Mouse (Mus musculus): Measurements from ENCODE around the gene Mbl1. TPM values are rescaled to one million over a fixed set of nuclear protein-coding genes. Genes with fewer than 3 reads are reported as not detected.
A peak's percentile ranks its signal among the peaks of the same experiment; 100 is the strongest.

Gene Mbl1
- polyA plus RNA-seq (2015; fragmentation: Nextera tagmentation; extraction: Ambion mirVana): 34.3 and 36.5 TPM in 2 replicates

DNA sequence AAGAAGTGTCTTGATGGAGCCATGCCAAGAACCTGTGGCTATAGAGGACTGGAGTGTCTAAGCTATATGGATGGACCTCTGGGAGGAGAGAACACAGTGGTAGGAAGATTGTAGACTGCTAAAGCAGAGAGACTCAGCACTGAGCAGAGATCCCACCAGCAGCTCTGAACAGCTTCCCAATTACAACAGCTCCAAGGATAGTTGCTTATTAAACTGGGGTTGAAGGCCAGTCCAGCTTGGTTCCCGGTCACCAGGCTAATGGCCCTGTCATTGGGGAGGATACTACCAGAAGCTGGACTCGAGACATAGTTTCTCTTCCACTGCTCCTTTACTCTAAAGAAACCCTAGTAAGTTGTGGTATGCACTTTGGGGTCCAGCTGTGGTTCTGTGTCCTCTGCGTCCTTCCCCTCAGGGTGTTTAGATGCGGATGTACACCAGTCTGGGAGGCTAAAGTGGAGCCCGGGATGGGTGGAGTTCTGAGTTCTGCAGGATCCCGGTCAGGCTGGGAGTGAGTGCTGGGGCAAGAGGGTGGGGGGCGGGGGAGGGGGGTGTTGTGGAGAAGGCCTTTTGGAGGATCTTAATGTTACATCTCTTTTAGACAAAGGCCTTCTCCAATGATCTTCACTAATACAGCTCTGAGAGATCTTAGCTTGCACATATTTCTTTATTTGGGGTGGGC, at the start of gene Mbl1:
Mbl1 (plus strand) TSS at position 239 of the 679 bp plus-strand sequence.
- Histone ChIP-seq H3K4me3 (ENCODE audit: low read depth, low read length) (peak within 1 kb of the TSS; percentile 38), H3K36me3 (ENCODE audit: control insufficient read depth, insufficient read depth) (no peaks in the 10 kb centered on the region), H3K4me2 (ENCODE audit: low read depth, low read length) (peak within 1 kb of the TSS; percentile 22), H3K9me3 (replicated peaks; ENCODE audit: control insufficient read depth, low read length) (no peaks in the 10 kb centered on the region), H3K9ac (ENCODE audit: low read depth, low read length) (no peak within 1 kb of the TSS; the same call in 1 of the 2 replicates), H3K27me3 (ENCODE audit: control insufficient read depth, insufficient read depth, low read depth, low read length) (no peaks in the 10 kb centered on the region), H3K27ac (ENCODE audit: low read length) (peak within 1 kb of the TSS; percentile 53), H3K4me1 (ENCODE audit: control insufficient read depth, low read depth, low read length) (no peaks in the 10 kb centered on the region)
- peak; percentile 89 for ATAC-seq (ENCODE audit: low read depth)
- WGBS (ENCODE audit: insufficient replicate concordance): 56% methylated on average over 7 of the region's 7 CpGs

DNA sequence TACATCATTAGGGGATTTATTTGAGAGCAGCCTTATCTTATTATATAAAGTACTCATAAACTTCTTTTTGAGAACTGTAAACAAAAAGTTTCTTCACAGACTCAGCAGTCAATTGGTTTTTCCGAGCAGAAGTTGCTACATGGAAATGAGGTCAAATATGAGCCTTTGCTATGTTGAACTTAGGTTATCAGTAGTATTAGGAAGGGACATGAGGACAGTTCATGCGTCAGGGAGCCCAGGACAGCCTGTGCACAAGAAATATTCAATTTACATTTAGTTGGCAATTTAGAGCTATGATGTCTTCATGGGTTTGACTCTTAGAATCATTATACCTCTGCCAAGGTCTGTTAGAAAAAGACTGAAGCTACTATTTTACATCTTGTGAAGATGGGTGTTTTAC, 49.0 kb upstream of the Mbl1 start:
- Histone ChIP-seq H3K27ac (ENCODE audit: low read length) (no peak overlapping the region), H3K36me3 (ENCODE audit: control insufficient read depth, insufficient read depth) (no peaks in the 10 kb centered on the region), H3K4me3 (ENCODE audit: low read depth, low read length) (no peak overlapping the region), H3K9me3 (replicated peaks; ENCODE audit: control insufficient read depth, low read length) (no peaks in the 10 kb centered on the region), H3K9ac (ENCODE audit: low read depth, low read length) (no peak overlapping the region), H3K4me2 (ENCODE audit: low read depth, low read length) (no peak overlapping the region), H3K4me1 (ENCODE audit: control insufficient read depth, low read depth, low read length) (no peaks in the 10 kb centered on the region), H3K27me3 (ENCODE audit: control insufficient read depth, insufficient read depth, low read depth, low read length) (no peaks in the 10 kb centered on the region)
- 39% methylated on average over 2 of the region's 2 CpGs for WGBS (ENCODE audit: insufficient replicate concordance)
- ATAC-seq (ENCODE audit: low read depth): no peak

DNA sequence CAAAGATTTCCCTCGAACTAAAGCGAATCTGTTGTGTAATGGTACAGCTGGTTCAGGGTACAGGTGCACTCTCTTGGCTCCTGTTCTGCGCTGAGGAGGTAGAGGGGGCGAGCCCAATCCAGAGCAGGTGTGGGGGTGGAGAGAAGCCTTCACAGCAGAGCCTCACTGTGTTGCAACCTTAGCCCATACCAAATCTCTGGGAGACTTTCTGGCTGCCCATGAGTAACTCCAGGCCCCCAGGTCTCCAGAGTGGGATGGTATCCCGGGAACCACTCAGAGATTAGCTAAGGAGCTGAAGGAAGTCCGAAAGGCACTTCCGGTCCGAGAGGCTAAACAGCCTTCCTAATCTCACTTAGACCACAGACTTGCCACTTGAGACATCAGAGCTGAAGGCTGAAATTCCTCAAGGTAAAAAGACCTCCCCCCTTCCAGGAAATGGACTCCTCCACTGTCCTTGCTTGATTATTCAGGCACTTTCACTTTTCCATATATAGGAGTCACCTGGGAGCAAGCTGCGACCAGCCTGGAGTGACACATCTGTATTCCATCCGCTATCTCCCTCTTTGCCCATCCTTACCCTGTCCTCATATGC, 46.3 kb upstream of the Mbl1 start, which contains the start of gene Mat1a:
Mat1a (plus strand) TSS at position 183 of the 592 bp plus-strand sequence.
- Histone ChIP-seq H3K4me2 (ENCODE audit: low read depth, low read length) (peak within 1 kb of the TSS; percentile 41), H3K9ac (ENCODE audit: low read depth, low read length) (peak within 1 kb of the TSS; percentile 8; the same call in 1 of the 2 replicates), H3K4me3 (ENCODE audit: low read depth, low read length) (peak within 1 kb of the TSS; percentile 40)

DNA sequence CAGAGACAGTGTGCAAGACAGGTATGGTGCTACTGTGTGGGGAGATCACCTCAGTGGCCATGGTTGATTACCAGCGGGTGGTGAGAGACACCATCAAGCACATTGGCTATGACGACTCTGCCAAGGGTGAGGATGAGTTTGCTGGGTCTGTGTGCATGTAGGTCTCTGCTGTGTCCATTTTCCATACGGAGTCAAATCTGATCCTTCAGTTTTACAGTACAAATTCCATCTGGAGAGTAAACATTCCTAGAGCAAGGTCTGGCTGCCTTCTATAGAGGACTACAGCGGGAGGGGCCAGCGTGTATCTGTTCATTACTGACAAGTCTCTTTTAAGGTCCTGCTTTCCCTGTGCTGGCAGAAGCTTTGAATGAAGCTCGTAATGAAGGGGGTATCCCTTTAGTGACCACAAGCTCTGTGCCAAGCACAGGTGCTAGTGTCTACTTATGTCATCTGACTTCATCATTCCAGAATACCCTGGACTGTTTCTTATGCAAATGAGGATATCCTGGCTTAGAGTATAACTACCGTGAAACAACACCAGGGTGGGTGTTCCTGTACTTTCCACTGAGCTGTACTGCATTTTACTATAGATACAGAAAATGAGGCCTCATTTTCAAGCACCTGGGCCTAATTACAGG, 40.1 kb upstream of the Mbl1 start:
- Histone ChIP-seq H3K4me2 (ENCODE audit: low read depth, low read length) (no peak overlapping the region), H3K4me3 (ENCODE audit: low read depth, low read length) (no peak overlapping the region), H3K9me3 (replicated peaks; ENCODE audit: control insufficient read depth, low read length) (no peaks in the 10 kb centered on the region), H3K4me1 (ENCODE audit: control insufficient read depth, low read depth, low read length) (peaks cover 3% of the 10 kb centered on the region), H3K36me3 (ENCODE audit: control insufficient read depth, insufficient read depth) (no peaks in the 10 kb centered on the region), H3K27me3 (ENCODE audit: control insufficient read depth, insufficient read depth, low read depth, low read length) (no peaks in the 10 kb centered on the region), H3K27ac (ENCODE audit: low read length) (no peak overlapping the region), H3K9ac (ENCODE audit: low read depth, low read length) (no peak overlapping the region)
- peak; percentile 47; the same call in 1 of the 2 replicates for ATAC-seq (ENCODE audit: low read depth)
- 58% methylated on average over 7 of the region's 7 CpGs for WGBS (ENCODE audit: insufficient replicate concordance)

More for the DNA sequence above, 46.3 kb upstream of the Mbl1 start, which contains the start of gene Mat1a:
- 47% methylated on average over 10 of the region's 10 CpGs for WGBS (ENCODE audit: insufficient replicate concordance)
- Histone ChIP-seq H3K4me1 (ENCODE audit: control insufficient read depth, low read depth, low read length) (no peaks in the 10 kb centered on the region), H3K9me3 (replicated peaks; ENCODE audit: control insufficient read depth, low read length) (no peaks in the 10 kb centered on the region), H3K36me3 (ENCODE audit: control insufficient read depth, insufficient read depth) (no peaks in the 10 kb centered on the region), H3K27me3 (ENCODE audit: control insufficient read depth, insufficient read depth, low read depth, low read length) (no peaks in the 10 kb centered on the region), H3K27ac (ENCODE audit: low read length) (peak within 1 kb of the TSS; percentile 54)
- ATAC-seq (ENCODE audit: low read depth): peak; percentile 96

DNA sequence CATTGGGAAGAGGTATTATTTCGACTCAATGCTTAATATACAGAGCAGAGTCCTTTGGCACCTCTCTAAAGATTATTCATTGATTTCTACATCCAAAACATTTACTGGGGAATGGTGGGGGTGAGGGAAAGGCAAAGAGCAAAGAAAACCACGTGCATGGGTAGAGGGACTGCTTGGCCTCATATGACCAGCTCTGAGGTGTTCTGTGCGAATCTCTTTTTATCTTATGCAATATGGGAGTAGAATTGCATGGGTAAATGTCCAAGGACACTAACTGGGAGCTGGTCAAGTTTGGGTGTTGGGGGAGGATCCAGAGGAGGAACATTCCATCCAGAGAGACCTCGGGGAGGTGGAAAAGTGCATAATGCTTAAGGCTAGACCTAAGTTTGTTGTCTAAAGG, 38.3 kb upstream of the Mbl1 start:
- Histone ChIP-seq H3K27ac (ENCODE audit: low read length) (no peak overlapping the region), H3K9ac (ENCODE audit: low read depth, low read length) (no peak overlapping the region), H3K4me3 (ENCODE audit: low read depth, low read length) (no peak overlapping the region), H3K9me3 (replicated peaks; ENCODE audit: control insufficient read depth, low read length) (no peaks in the 10 kb centered on the region), H3K27me3 (ENCODE audit: control insufficient read depth, insufficient read depth, low read depth, low read length) (no peaks in the 10 kb centered on the region), H3K36me3 (ENCODE audit: control insufficient read depth, insufficient read depth) (no peaks in the 10 kb centered on the region), H3K4me2 (ENCODE audit: low read depth, low read length) (no peak overlapping the region), H3K4me1 (ENCODE audit: control insufficient read depth, low read depth, low read length) (peaks cover 3% of the 10 kb centered on the region)
- WGBS (ENCODE audit: insufficient replicate concordance): 41% methylated on average over 4 of the region's 4 CpGs
- peak; percentile 85 for ATAC-seq (ENCODE audit: low read depth)

DNA sequence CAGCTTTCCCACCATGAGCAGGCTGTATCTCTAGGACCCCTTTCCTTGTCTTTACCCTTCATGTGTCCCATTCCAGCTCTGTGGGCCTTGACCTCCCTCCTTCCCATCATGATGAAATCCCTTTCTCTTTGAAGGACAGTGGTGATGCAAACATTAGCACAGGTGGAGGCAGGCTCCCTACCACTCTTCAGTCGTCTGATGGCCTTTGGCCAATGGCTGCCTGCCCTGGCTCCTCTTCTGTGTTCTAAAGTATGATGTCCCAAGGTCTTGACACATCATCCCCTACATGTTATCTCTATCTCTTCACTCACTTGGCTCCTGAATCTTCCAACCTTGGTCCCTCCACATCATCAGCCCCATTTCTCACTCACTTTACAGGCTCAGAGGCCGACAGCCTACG, 35.0 kb upstream of the Mbl1 start:
- no peaks in the 10 kb centered on the region for H3K9me3 ChIP-seq (replicated peaks; ENCODE audit: control insufficient read depth, low read length)
- H3K36me3 ChIP-seq (ENCODE audit: control insufficient read depth, insufficient read depth): no peaks in the 10 kb centered on the region
- no peak overlapping the region for H3K4me3 ChIP-seq (ENCODE audit: low read depth, low read length)
- 67% methylated on average over 3 of the region's 3 CpGs for WGBS (ENCODE audit: insufficient replicate concordance)
- no peak overlapping the region for H3K9ac ChIP-seq (ENCODE audit: low read depth, low read length)
- H3K27ac ChIP-seq (ENCODE audit: low read length): no peak overlapping the region
- H3K4me2 ChIP-seq (ENCODE audit: low read depth, low read length): no peak overlapping the region
- H3K4me1 ChIP-seq (ENCODE audit: control insufficient read depth, low read depth, low read length): peaks cover 3% of the 10 kb centered on the region
- no peak for ATAC-seq (ENCODE audit: low read depth)
- no peaks in the 10 kb centered on the region for H3K27me3 ChIP-seq (ENCODE audit: control insufficient read depth, insufficient read depth, low read depth, low read length)

DNA sequence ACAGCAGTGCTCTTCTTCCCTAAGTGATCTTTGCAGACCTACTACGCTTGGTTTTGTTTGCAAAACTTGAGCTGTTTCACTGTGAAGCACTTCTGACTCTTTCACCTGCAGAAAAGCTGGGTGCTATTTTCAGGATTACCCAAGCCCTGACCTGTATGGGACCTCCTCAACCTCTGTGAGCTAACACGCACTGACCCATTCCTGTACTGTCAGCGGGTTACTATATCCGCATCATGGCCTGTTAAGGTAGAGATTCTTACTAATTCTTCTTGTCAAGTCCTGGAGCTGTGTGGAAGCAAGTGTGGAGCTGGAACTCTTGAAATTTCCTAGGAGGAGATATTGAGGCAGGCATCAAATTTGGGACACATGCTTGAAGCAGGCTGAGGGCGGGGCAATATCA, 26.6 kb upstream of the Mbl1 start:
- no peak overlapping the region for H3K27ac ChIP-seq (ENCODE audit: low read length)
- H3K9me3 ChIP-seq (replicated peaks; ENCODE audit: control insufficient read depth, low read length): no peaks in the 10 kb centered on the region
- H3K9ac ChIP-seq (ENCODE audit: low read depth, low read length): no peak overlapping the region
- no peak overlapping the region for H3K4me3 ChIP-seq (ENCODE audit: low read depth, low read length)
- H3K36me3 ChIP-seq (ENCODE audit: control insufficient read depth, insufficient read depth): no peaks in the 10 kb centered on the region
- no peak for ATAC-seq (ENCODE audit: low read depth)
- 67% methylated on average over 5 of the region's 5 CpGs for WGBS (ENCODE audit: insufficient replicate concordance)
- no peaks in the 10 kb centered on the region for H3K4me1 ChIP-seq (ENCODE audit: control insufficient read depth, low read depth, low read length)
- no peak overlapping the region for H3K4me2 ChIP-seq (ENCODE audit: low read depth, low read length)
- no peaks in the 10 kb centered on the region for H3K27me3 ChIP-seq (ENCODE audit: control insufficient read depth, insufficient read depth, low read depth, low read length)

DNA sequence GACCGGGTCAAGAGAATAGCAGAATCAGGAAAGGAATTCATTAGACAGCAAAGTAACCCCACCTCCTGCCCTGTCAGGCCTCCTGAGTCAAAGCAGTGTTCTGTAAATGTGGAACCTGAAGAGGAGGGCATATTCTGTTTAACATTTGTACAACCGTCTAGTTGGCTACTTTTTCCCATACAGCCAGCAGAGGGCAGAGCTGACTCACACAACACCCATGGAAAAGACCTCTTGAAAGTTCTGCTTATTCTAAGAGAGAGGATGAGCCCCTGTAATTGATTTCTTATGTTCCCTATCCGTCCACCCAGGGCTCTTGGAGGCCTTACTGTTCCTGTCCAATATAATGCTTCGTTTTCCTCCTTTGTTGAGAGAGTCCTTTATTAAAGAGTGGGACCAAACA, 23.3 kb upstream of the Mbl1 start:
- H3K36me3 ChIP-seq (ENCODE audit: control insufficient read depth, insufficient read depth): no peaks in the 10 kb centered on the region
- no peak overlapping the region for H3K4me2 ChIP-seq (ENCODE audit: low read depth, low read length)
- no peaks in the 10 kb centered on the region for H3K9me3 ChIP-seq (replicated peaks; ENCODE audit: control insufficient read depth, low read length)
- ATAC-seq (ENCODE audit: low read depth): no peak
- H3K27ac ChIP-seq (ENCODE audit: low read length): no peak overlapping the region
- no peak overlapping the region for H3K4me3 ChIP-seq (ENCODE audit: low read depth, low read length)
- H3K9ac ChIP-seq (ENCODE audit: low read depth, low read length): no peak overlapping the region
- H3K27me3 ChIP-seq (ENCODE audit: control insufficient read depth, insufficient read depth, low read depth, low read length): no peaks in the 10 kb centered on the region
- 18% methylated on average over 4 of the region's 4 CpGs for WGBS (ENCODE audit: insufficient replicate concordance)
- no peaks in the 10 kb centered on the region for H3K4me1 ChIP-seq (ENCODE audit: control insufficient read depth, low read depth, low read length)

DNA sequence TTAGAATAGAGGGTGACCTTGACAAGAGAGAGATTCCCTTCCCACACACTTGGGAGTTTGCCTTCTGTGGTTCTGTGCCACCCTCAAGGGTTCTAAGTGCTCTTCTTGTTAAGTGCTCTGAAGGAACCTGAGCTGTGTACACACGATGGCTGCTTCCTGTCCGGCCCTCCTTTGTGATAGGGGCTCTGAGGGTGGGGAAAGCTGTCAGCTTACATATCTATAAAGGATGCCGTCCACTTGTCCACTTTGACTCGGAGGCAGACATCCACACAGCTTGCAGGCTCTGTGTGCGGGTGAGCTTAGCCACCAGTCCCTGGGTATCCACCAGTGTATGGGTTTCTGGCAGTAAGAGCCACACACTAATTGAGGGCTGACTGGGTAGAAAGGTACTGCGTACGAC, 19.7 kb upstream of the Mbl1 start, which contains the start of gene Sftpa1:
Sftpa1 (plus strand) TSS at position 243 of the 400 bp plus-strand sequence.
- 72% methylated on average over 7 of the region's 7 CpGs for WGBS (ENCODE audit: insufficient replicate concordance)
- H3K9me3 ChIP-seq (replicated peaks; ENCODE audit: control insufficient read depth, low read length): no peaks in the 10 kb centered on the region
- H3K36me3 ChIP-seq (ENCODE audit: control insufficient read depth, insufficient read depth): no peaks in the 10 kb centered on the region
- no peak for ATAC-seq (ENCODE audit: low read depth)
- H3K9ac ChIP-seq (ENCODE audit: low read depth, low read length): no peak within 1 kb of the TSS
- H3K27ac ChIP-seq (ENCODE audit: low read length): no peak within 1 kb of the TSS
- no peak within 1 kb of the TSS for H3K4me3 ChIP-seq (ENCODE audit: low read depth, low read length)
- no peaks in the 10 kb centered on the region for H3K4me1 ChIP-seq (ENCODE audit: control insufficient read depth, low read depth, low read length)
- H3K4me2 ChIP-seq (ENCODE audit: low read depth, low read length): no peak within 1 kb of the TSS
- H3K27me3 ChIP-seq (ENCODE audit: control insufficient read depth, insufficient read depth, low read depth, low read length): no peaks in the 10 kb centered on the region
